Mouse (Mus musculus) lung, postnatal 0 days (tissue): ENCODE results near the gene Cacna2d2.

Experiments
- CTCF ChIP-seq: IDR thresholded peaks from 2 replicates; pipeline ENCODE4 v1.5.1; 2016; ENCODE audit warnings: antibody characterized with exemption, mild to moderate bottlenecking
- EP300 ChIP-seq: IDR thresholded peaks from 2 replicates; pipeline ENCODE4 v1.6.1; 2016; ENCODE audit warnings: antibody characterized with exemption, mild to moderate bottlenecking, control low read depth

DNA sequence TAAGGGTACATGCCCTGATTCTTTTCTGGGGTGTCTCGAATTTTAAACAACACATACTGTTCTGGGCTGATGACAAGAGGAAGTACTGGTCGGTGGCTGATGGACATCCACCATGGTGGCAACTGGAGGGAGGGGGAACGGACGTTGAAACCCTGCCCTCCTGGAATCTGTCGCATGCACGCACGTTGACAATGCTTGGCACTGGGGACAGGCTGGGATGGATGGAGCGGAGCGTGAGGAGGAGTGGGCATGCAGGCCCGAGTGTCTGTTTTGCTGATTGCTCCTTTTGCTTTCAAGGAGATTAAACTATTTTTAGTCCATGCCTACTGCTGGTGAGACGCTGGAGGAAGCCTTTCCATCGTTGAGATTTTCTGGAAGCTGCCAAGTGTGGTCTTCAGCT, 43.9 kb downstream of the Cacna2d2 start:
- TF ChIP-seq CTCF: no peak
- no peak for TF ChIP-seq EP300
